Mouse (Mus musculus) gastrocnemius, postnatal 10 days (tissue): Measurements from ENCODE around the gene Olfr1281. TPM values are rescaled to one million over a fixed set of nuclear protein-coding genes. Genes with fewer than 3 reads are reported as not detected.
"Not testable (repeated sequence)": the region's sequence is repeated elsewhere in the genome, so short reads cannot be mapped to it uniquely, and the experiment has no call there.

Experiments
- DNase-seq: peaks from one replicate; pipeline ENCODE4 v3.0.0; 2021; ENCODE audit warnings: mixed read lengths
- long read RNA-seq, 2 experiments: library from polyadenylated mRNA; stranded (forward); transcript quantifications; one replicate each; pipeline ENCODE4 v2.0.0; 2021
- total RNA-seq, 2 experiments: library from RNA; stranded (reverse); gene quantifications; 2 replicates each; pipeline ENCODE4 v1.2.3; 2021

The Olfr1281 gene
- total RNA-seq, result not detected
- long read RNA-seq, experiment 1, result 0 reads
- long read RNA-seq, experiment 2, result 0 reads

DNA sequence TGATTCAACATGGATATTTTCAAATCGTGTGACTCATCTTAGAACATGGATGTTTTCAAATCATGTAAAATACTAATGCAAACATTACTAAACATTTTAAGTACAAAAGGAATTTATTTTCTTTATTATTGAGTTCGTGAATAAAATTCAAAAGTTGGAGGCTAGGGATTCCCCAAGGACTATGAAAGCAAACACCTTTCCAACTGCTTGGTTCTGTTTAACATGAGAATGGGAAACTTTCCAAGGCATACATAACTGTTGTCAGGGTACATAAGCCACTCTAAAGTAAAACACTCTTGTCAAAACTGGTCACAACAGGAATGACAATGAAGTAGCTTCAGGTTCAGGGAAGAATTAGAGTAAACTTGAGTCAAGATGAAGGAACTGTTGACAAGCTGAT lies at the start of gene Olfr1281:
Gene Olfr1281, plus strand, starts transcription at position 301 of the 400 bp plus-strand sequence.
- DNase-seq, result no peak

GRCm38 (mm10) chr2:111289836-111290235 lies 36.5 kb upstream of the Olfr1281 start, which contains the start of gene Olfr1278:
Olfr1278 (plus strand) TSS chr2:111290136.
- DNase-seq, result no peak

- no peak for DNase-seq
These were observed 27.8 kb upstream of the Olfr1281 start for GRCm38 (mm10) chr2:111298541-111298940.

DNA sequence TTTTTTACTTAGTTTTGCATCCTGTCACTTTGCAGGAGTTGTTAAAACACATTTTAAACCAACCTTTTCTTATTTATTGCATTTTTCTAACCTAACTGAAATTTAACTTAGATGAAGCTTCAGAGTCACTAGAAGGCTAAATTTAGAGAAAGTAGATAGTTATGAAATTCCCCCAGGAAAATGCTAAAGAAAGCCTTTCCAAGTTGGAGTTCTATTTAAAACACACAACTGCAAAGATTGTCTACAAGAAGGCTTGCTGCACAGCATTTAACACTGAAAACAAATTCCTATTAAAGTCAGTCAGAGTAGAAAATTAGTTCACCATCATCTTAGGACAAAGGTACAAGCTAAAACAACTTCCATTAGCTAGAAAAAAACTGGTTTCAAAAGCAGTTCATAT lies 25.9 kb upstream of the Olfr1281 start, which contains the start of gene Olfr1279:
Gene Olfr1279, plus strand, starts transcription at position 262 of the 400 bp plus-strand sequence.
- DNase-seq, result no peak

GRCm38 (mm10) chr2:111313717-111314116 lies 12.6 kb upstream of the Olfr1281 start, which contains the start of gene Olfr1280:
Olfr1280 (plus strand) TSS chr2:111314017.
- DNase-seq, result no peak

GRCm38 (mm10) chr2:111333721-111334120 lies 7.4 kb downstream of the Olfr1281 start:
- not testable (repeated sequence) for DNase-seq

- DNase-seq, result no peak
These were observed 9.7 kb downstream of the Olfr1281 start, which contains the start of gene Olfr1282 for GRCm38 (mm10) chr2:111335976-111336375. Olfr1282 (minus strand) TSS chr2:111336076.

DNA sequence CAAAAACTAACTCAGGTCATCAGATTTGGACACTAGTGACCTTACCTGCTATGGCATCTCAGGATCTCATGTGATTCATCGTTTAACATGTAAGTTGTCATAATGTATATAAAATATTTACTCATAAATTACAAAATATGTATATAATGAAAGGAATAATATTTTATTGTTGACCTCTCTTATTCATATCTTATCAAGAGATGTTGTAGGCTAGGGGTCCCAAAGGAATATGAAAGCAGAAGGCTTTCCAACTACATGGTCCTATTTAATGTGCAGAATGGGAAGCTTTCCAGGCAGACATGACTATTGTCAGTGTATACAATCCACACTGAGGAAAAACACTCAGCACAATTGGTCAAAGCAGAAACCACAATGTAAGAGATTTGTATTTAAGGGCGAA lies 40.2 kb downstream of the Olfr1281 start, which contains the start of gene Olfr1283:
Gene Olfr1283, plus strand, starts transcription at position 301 of the 400 bp plus-strand sequence.
- DNase-seq, result no peak

GRCm38 (mm10) chr2:111375222-111375621 lies 48.9 kb downstream of the Olfr1281 start, which contains the start of gene Olfr1284:
Olfr1284 (plus strand) TSS chr2:111375522.
- no peak for DNase-seq

Other genes starting within 250 kb of the Olfr1281 start
- not detected for gene Gm13941, start 220.5 kb upstream of the Olfr1281 start, total RNA-seq
- gene Gm15130, start 173.6 kb upstream of the Olfr1281 start, total RNA-seq, result not detected
- gene 4930430A15Rik, start 96.9 kb upstream of the Olfr1281 start, total RNA-seq, result not detected
- gene Olfr1275, start 91.2 kb upstream of the Olfr1281 start, total RNA-seq, result not detected
- gene Olfr1276, start 72.0 kb upstream of the Olfr1281 start, total RNA-seq, result not detected
- not detected for gene Olfr1277, start 52.4 kb upstream of the Olfr1281 start, total RNA-seq
- not detected for gene Olfr1278, start 36.4 kb upstream of the Olfr1281 start, total RNA-seq
- not detected for gene Olfr1279, start 25.9 kb upstream of the Olfr1281 start, total RNA-seq
- not detected for gene Olfr1280, start 12.5 kb upstream of the Olfr1281 start, total RNA-seq
- gene Olfr1282, start 9.6 kb downstream of the Olfr1281 start, total RNA-seq, result not detected
- gene Olfr1283, start 40.3 kb downstream of the Olfr1281 start, total RNA-seq, result not detected
- not detected for gene Olfr1284, start 49.0 kb downstream of the Olfr1281 start, total RNA-seq
- not detected for gene Olfr1286, start 96.6 kb downstream of the Olfr1281 start, total RNA-seq
- gene Olfr1287, start 122.6 kb downstream of the Olfr1281 start, total RNA-seq, result not detected
- gene Olfr1288, start 147.6 kb downstream of the Olfr1281 start, total RNA-seq, result not detected
- not detected for gene Olfr1289, start 154.3 kb downstream of the Olfr1281 start, total RNA-seq
- not detected for gene Olfr1290, start 167.3 kb downstream of the Olfr1281 start, total RNA-seq
- gene Olfr1291-ps1, start 170.7 kb downstream of the Olfr1281 start, total RNA-seq, result not detected
- gene Olfr1293-ps, start 198.7 kb downstream of the Olfr1281 start, total RNA-seq, result not detected
- gene Olfr1294, start 213.8 kb downstream of the Olfr1281 start, total RNA-seq, result not detected
- not detected for gene Olfr1295, start 243.2 kb downstream of the Olfr1281 start, total RNA-seq